Mouse (Mus musculus): ENCODE results near the gene Zc3h7b.
"Not testable (repeated sequence)": the region's sequence is repeated elsewhere in the genome, so short reads cannot be mapped to it uniquely, and the experiment has no call there.

Zc3h7b gene

GRCm38 (mm10) chr15:81739296-81739695, 5.6 kb upstream of the Zc3h7b start:
- DNase-seq (ENCODE audit: low spot score), result no peak

GRCm38 (mm10) chr15:81739924-81740323, 4.9 kb upstream of the Zc3h7b start:
- DNase-seq (ENCODE audit: low spot score), result no peak

- not testable (repeated sequence) for DNase-seq (ENCODE audit: low spot score)
Observed at GRCm38 (mm10) chr15:81742368-81742767, 2.5 kb upstream of the Zc3h7b start.

- DNase-seq (ENCODE audit: low spot score), result peak; percentile 25
Observed at GRCm38 (mm10) chr15:81745601-81746114, 801 bp downstream of the Zc3h7b start.

GRCm38 (mm10) chr15:81749742-81750141, 4.9 kb downstream of the Zc3h7b start:
- DNase-seq (ENCODE audit: low spot score), result no peak

GRCm38 (mm10) chr15:81753669-81754068, 8.8 kb downstream of the Zc3h7b start:
- no peak for DNase-seq (ENCODE audit: low spot score)

- peak; percentile 65 for DNase-seq (ENCODE audit: low spot score)
Observed at GRCm38 (mm10) chr15:81758701-81759100, 13.8 kb downstream of the Zc3h7b start.

GRCm38 (mm10) chr15:81759542-81759941, 14.7 kb downstream of the Zc3h7b start:
- DNase-seq (ENCODE audit: low spot score), result no peak

GRCm38 (mm10) chr15:81760361-81761079, 15.7 kb downstream of the Zc3h7b start:
- no peak for DNase-seq (ENCODE audit: low spot score)

GRCm38 (mm10) chr15:81761381-81761780, 16.5 kb downstream of the Zc3h7b start:
- DNase-seq (ENCODE audit: low spot score), result no peak

- DNase-seq (ENCODE audit: low spot score), result no peak
Observed at GRCm38 (mm10) chr15:81761959-81762358, 17.1 kb downstream of the Zc3h7b start.

GRCm38 (mm10) chr15:81764573-81764972, 19.7 kb downstream of the Zc3h7b start:
- no peak for DNase-seq (ENCODE audit: low spot score)

GRCm38 (mm10) chr15:81765651-81766050, 20.8 kb downstream of the Zc3h7b start:
- no peak for DNase-seq (ENCODE audit: low spot score)

GRCm38 (mm10) chr15:81766439-81766838, 21.6 kb downstream of the Zc3h7b start:
- no peak for DNase-seq (ENCODE audit: low spot score)

- no peak for DNase-seq (ENCODE audit: low spot score)
Observed at GRCm38 (mm10) chr15:81769037-81769436, 24.2 kb downstream of the Zc3h7b start.

- no peak for DNase-seq (ENCODE audit: low spot score)
Observed at GRCm38 (mm10) chr15:81772431-81773120, 27.7 kb downstream of the Zc3h7b start.

GRCm38 (mm10) chr15:81774505-81775171, 29.8 kb downstream of the Zc3h7b start:
- peak; percentile 50 for DNase-seq (ENCODE audit: low spot score)

GRCm38 (mm10) chr15:81776631-81777422, 32.0 kb downstream of the Zc3h7b start:
- DNase-seq (ENCODE audit: low spot score), result no peak

- no peak for DNase-seq (ENCODE audit: low spot score)
Observed at GRCm38 (mm10) chr15:81781816-81782215, 37.0 kb downstream of the Zc3h7b start.

GRCm38 (mm10) chr15:81784762-81785161, 39.9 kb downstream of the Zc3h7b start:
- DNase-seq (ENCODE audit: low spot score), result no peak

GRCm38 (mm10) chr15:81785701-81786100, 40.8 kb downstream of the Zc3h7b start:
- no peak for DNase-seq (ENCODE audit: low spot score)

- peak; percentile 52 for DNase-seq (ENCODE audit: low spot score)
Observed at GRCm38 (mm10) chr15:81787525-81787924, 42.7 kb downstream of the Zc3h7b start.

All from ovary, adult 18-20 months (tissue).